Mouse (Mus musculus) liver, adult 2 months (tissue): ENCODE results near the gene Denr.

Source experiments
- CTCF ChIP-seq: fragments of 200-500 bp; IDR thresholded peaks from 2 replicates; pipeline ENCODE4 v1.5.1; 2011; ENCODE audit warnings: low read depth, low read length, control low read depth
- POLR2A ChIP-seq: fragments of 200-500 bp; IDR thresholded peaks from 2 replicates; pipeline ENCODE4 v1.6.1; 2011; ENCODE audit warnings: low read length, control low read depth; ENCODE audit not compliant: insufficient read depth; ENCODE audit errors: extremely low read depth

- TF ChIP-seq CTCF (no peak), POLR2A (no peak)
Observed at GRCm38 (mm10) chr5:123927118-123927517, 20.1 kb downstream of the Denr start, which contains the start of gene Gm43518.
